Mouse (Mus musculus) MEL-GATA-1-ER (cell line): Measurements from ENCODE around the gene 4933406M09Rik.

Source experiments
- DNase-seq: peaks from one replicate; pipeline ENCODE4 v3.0.0-alpha.2; 2012; ENCODE audit warnings: low read depth; ENCODE audit errors: extremely low read depth

Gene 4933406M09Rik

DNA sequence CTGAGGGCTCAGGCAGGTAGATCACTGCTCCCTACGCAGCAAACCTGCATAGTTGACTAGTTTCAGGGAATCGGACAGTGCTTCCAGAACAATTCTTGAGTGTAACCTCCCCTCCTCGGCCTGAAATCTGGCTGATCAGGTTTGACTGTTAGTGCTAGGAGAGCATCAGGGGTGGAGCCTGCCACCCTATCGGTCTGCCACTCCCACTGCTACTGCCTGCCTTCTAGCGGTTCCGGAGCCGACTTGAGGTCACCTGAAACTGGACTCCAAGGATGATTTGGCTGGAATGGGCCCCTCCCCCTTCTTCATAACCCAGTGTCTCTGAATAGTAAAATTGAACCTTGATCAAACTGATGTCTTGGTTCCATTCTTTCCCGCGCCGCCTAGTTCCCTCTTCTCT is 47.3 kb downstream of the 4933406M09Rik start:
- DNase-seq, result no peak

DNA sequence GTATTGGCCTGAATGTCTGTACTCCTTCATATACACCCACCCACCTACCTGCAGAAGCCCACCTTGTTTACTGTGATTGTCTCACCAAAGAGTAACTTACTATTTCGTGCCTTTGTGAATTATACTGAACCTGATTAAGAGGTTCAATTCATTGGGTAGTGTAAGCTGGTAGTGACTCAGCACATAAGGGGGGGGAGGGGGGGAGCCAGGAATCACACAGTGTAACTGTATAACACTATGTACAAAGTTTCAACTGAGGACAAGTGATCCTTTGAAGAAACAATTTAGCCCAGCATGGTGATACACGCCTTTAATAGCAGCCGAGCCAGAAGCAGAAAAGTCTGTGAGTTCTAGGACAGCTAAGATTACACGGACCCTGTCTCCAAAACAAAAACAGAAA is 47.7 kb downstream of the 4933406M09Rik start:
- no peak for DNase-seq

DNA sequence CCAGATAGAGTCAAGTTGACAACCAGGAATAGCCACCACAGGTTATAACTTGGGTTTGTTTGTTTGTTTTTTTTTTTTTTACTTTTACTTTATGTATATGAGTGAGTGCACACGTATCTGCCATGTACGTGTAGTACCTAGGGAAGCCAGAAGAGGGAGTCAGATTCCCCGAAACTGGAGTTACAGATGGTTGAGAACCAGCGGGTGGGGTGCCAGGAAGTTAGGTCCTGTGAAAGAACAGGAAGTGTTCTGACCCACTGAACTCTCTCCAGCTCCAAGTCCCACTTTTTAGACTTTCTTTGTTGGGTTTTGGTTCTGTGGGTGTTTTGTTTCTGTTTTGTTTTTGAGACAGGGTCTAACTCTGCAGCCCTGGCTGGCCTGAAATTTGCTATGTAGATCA is 49.7 kb downstream of the 4933406M09Rik start:
- peak; percentile 55 for DNase-seq

DNA sequence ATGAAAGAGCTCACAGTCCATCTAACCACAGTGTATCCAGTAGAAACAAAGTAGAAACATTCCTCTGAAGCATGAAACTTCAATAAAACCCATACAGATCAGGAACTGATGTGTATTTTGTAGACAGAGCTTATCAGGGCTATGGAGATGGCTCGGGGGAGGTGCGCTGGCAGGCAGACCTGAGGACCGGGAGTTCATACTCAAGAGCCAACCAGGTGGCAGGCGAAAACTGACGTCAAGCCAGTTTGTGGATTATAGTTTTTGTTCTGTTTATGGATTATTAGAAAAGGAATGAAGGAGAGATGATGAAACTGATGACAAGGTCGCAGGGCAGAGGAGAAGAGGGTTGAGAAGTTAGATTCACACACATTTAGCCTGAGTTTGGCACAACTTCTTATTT is 54.7 kb downstream of the 4933406M09Rik start:
- no peak for DNase-seq
